Mouse (Mus musculus): ENCODE results near the gene Armc7.

DNA sequence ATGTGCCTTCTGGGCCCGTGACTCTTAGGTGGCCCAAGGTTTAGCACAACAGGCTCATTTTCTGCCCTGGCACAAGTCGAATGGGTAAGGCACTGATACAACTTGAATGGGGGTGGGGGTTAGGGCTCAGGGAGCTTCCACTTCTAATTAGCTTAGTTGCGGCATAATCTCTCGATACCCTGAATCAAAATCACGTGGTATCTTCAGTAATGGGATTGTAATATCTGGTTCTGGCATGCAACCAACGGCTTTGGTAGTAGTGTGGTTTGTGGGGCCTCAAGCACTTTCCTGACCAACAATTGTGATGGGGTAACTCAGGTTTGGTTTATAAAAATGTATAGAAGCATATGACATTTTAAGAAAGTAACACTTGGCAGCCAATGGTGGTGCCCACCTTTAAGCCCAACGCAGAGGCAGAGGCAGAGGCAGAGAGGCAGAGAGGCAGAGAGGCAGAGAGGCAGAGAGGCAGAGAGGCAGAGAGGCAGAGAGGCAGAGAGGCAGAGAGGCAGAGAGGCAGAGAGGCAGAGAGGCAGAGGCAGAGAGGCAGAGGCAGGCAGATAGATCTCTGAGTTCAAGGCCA lies 23.1 kb upstream of the Armc7 start:
- TF ChIP-seq CTCF (IDR thresholded peaks at IDR 0.05; ENCODE audit: low read depth, low read length) (no peak), GATA1 (IDR thresholded peaks at IDR 0.05; ENCODE audit: borderline replicate concordance, low read length) (no peak), GATA2 (IDR thresholded peaks at IDR 0.05; ENCODE audit: borderline replicate concordance, low read depth, low read length) (no peak)

Data from G1E (cell line).